Mouse (Mus musculus) brain, embryonic 14.5 days (tissue): ENCODE measurements around the gene Lrwd1. TPM values are rescaled to one million over a fixed set of nuclear protein-coding genes. Genes with fewer than 3 reads are reported as not detected.
"Not testable (repeated sequence)": the region's sequence is repeated elsewhere in the genome, so short reads cannot be mapped to it uniquely, and the experiment has no call there.

Experiments
- DNase-seq: peaks from one replicate; pipeline ENCODE4 v3.0.0-alpha.2; 2011; ENCODE audit warnings: low read depth
- CTCF ChIP-seq: fragments of 200-500 bp; IDR thresholded peaks from 2 replicates; pipeline ENCODE4 v1.5.1; 2012; ENCODE audit warnings: inconsistent platforms, mild to moderate bottlenecking, moderate library complexity, borderline replicate concordance; ENCODE audit not compliant: insufficient read depth, insufficient read length; ENCODE audit errors: extremely low read depth
- POLR2A ChIP-seq: fragments of 200-500 bp; IDR thresholded peaks from 2 replicates; pipeline ENCODE4 v1.6.1; 2012; ENCODE audit warnings: mild to moderate bottlenecking, inconsistent platforms, borderline replicate concordance; ENCODE audit not compliant: poor library complexity, insufficient read depth, insufficient read length, severe bottlenecking; ENCODE audit errors: extremely low read depth
- polyA plus RNA-seq: library from polyadenylated mRNA; depleted of rRNA; stranded (reverse); fragments of >200 nt; gene quantifications from 2 replicates; pipeline ENCODE4 v1.2.3, GENCODE M21; 2012

Gene Lrwd1
- polyA plus RNA-seq, 1 experiment, result 45.7 TPM

DNA sequence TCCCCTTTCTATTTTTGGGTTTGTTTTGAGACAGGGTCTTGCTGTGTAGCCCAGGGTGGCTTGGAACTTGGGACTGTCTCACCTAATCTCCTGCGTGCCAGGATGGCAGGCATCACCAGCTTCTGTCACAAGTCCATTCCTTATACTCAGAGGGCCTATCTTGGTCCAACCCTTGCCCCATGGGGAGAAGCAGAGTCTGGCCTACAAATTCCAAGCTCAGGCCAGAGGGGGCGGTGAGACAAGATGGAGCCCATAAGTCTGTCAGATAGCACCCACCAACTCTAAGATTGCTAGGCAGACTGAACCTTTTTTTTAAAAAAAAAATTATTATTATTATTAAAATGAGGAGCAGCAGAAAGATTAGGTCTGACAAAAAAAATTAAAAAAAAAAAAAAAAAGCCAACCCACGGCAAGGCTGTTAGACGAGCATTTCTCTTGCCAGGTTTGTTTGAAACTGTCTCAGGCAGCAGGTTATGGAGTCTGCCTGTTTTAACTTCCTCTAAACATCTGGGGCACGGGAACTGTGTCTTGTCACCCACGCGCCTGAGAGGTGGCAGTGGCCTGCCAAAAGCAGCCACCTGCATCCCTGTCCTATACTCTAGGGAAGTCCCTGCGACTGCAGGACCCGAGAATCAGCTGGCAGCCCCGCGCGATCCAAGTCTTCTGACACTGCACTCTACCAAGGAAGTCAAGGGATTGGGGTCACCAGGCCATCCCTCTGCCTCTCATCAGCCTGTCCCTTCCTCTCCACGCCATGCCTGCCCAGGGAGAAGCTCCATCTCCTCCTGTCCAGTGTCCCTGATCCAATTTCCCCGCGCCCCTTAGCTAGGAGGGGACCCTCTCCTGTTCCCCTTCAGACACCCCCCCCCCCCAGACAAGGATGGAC, 34.0 kb upstream of the Lrwd1 start:
- TF ChIP-seq POLR2A (no peak), CTCF (no peak)
- DNase-seq, result peak; percentile 51

DNA sequence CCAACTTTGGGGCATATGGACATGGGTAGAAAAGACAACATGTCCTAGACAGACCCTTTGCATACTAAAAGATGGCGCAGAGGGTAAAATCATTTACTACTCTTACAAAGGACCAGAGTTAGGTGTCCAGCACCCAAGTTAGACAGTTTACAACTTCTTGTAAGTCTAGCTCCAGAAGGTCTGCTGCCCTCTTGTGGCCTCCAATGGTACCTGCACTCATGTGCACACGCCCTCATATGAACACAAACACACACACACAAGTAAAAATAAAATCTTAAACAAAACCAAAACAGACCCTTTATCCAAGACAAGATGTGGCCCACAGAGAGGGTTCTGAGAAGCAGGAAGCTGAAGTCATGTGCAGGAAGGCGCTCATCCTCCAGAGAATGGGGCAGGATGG, 32.2 kb upstream of the Lrwd1 start:
- DNase-seq, result no peak
- TF ChIP-seq CTCF (peak; percentile 35; the same call in 1 of the 2 replicates), POLR2A (no peak)

DNA sequence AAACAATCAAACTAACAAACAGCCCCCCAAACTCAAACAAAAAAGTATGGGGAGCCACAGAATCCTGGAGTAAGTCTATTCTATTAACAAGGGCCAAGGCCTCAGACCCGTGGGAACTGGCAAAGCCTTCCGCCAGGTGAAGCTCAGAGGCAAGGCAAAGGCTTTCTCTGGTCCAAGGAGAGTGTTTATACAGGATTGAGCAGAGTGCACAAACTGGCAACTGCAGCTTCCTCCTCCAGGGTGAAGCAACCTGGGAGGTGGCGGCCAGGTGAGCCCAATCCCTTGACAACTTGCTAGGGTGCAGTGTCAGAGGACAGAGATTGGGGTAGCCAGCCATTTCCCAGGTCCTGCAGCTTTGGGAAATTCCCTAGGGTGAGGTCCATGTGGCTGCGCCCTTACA, 31.4 kb upstream of the Lrwd1 start:
- no peak for DNase-seq
- TF ChIP-seq POLR2A (no peak), CTCF (no peak)

DNA sequence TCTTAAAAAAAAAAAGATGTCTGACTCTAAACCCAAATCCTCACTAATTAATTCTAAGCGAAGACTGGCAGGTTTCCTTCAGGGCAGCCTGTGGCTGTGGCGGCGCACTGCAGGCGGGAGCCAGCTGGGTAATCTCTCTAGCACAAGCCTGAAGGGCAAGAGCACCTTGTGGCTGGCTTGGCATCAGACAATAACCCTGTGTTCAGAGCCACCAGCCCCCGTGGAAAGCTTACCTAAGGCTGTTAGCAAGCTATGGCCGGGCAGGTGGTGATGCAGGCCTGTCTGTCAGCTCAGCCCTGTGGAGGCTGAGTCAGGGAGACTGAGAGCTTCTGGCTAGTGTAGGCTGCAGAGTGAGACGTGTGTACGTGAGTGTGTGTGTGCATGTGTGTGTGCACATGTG, 29.4 kb upstream of the Lrwd1 start:
- peak; percentile 44 for DNase-seq
- TF ChIP-seq POLR2A (no peak), CTCF (no peak)

DNA sequence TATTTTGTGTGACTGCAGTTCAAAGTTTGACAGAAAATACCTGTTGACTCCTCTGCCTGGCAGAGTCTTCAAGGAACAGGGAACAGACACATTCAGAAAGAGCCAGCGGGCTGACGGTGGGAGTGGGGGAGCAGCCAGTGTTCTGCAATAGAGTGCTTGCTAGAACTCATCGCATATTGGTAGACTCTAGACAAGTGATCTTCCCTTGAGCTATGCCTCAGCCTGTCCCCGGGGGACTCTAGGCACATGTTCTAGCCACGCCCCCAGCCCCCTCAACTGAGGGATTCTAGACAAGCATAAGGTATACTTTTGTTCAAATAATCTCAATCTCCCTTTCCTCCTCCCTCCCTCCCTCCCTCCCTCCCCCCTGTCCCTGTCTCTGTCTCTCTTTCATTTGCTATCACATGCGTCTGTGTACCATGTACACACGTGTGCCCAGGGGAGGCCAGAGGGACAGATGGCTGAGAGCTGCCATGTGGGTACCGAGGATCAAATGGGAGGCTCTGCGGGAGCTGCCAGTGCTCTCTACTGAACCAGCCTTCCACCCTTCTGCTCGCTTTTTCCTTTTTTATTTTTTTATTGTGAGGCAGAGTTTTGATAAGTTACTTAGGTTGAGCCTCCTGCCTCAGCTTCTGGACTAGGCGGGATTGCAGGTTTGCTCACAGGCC, 28.1 kb upstream of the Lrwd1 start:
- peak; percentile 59 for DNase-seq
- no peak for TF ChIP-seq CTCF
- no peak for TF ChIP-seq POLR2A

DNA sequence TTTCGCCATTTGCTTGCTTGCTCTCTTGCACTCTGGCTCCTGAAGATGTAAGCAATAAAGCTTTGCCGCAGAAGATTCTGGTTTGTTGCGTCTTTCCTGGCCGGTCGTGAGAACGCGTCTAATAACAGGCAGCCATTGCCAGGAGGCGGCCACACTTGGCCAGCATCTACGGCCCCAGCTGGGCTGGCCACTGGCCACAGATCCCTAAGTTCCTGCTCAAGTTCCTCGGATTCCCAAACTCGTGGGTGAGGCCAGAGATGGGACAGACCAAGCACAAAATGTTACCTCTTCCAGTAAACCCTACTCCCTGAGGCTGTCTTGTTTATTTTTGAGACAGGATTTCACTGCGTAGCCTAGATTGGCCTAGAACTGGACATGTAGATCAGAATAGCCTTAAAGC, 24.2 kb upstream of the Lrwd1 start:
- not testable (repeated sequence) for DNase-seq

DNA sequence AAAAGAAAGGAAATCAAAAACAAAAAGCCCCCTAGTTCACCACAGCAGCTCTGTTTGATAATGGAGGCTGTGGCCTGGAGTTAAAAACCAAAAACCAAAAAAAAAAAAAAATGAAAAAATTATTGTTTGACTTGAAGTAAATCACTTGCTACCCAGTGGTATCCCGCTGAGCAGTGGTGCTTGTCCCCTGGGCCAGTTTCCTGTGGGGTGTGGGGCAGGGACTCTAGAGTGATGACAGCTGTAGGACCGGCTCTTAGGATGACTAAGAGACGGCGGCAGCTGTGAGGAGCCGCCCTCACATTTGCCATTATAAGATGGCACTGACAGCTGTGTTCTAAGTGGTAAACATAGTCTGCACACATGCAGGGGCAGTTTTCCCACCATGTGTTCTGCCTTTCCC, 19.5 kb upstream of the Lrwd1 start:
- no peak for DNase-seq
- TF ChIP-seq POLR2A, result no peak
- no peak for TF ChIP-seq CTCF

DNA sequence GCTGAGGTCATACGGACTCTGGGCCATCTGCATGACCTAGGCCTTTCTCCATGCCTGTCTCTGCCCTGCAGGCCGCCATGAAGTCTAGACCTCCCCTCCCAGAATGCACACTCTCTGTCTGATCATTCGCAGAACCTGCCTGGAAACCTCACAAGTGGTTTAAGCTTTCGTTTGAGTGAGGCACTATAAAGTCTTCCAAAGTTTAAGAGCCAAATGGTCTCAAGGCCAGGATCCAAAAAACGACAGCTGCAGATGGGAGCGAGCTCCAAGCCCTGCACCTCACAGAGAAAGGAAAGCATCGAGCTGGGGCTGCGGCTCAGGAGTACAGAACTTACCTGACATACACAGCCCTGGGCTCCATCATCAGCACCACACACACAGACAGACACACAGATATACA, 16.5 kb upstream of the Lrwd1 start:
- no peak for TF ChIP-seq POLR2A
- TF ChIP-seq CTCF, result no peak
- DNase-seq, result no peak

DNA sequence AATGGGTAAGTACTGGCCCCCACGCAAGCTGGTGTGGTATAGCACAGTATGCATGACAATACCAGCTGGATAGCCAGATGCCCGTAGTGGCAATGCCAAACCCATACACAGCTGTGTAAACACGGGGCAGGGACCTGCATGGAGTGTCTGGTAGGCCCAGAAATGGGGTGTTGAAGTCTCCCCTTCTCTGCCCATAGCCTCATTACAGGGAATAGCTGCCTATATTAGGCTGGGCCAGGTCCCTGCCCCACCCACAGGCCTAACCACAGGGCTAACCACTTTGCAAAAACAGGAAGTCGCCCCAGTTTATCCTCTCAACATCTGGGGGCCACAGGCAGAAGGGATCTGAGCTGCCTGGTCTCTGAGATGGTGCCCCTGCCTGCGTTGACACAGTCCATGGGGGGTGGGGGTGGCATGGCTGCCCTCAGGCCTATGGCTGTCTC, 13.3 kb upstream of the Lrwd1 start:
- not testable (repeated sequence) for DNase-seq

DNA sequence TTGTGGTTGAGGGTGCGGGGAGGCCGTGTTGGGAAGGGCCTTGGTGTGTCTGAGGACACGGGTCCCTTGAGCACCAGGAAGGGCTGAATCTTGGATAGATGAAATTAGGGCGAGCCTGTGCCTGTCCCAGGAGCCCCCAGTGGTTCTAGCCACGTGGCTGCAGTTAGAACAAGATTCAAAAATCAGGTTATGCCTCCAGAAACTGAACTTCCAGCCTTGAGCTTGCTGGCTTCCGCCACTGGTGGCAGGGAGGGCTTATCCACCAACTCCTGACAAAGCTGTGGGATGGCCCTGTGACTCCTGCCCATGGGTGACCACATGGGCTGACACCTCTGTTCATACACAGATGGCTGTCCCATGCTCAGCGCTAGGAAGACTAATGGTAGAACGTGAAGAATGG, 11.8 kb upstream of the Lrwd1 start:
- TF ChIP-seq CTCF (no peak), POLR2A (no peak)
- no peak for DNase-seq

DNA sequence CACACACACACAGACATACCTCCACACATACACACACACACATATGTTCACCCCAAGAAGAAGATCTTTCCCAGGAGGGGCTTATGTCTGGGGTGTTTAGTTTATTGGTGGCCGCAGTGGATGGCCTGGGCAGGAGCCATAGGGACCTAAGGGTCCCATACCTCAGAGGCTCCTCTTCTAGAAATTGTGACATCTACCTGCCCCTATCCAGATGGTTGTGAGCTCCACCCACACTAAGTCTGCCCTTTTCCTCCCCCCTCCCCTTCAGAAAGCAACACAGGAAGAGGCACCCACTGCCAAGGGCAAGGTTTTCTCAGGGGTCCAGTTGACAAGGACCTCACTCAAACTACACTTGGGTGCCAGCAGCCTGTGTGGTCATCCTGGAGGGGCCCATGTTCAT, 11.1 kb upstream of the Lrwd1 start:
- no peak for DNase-seq
- TF ChIP-seq CTCF (no peak), POLR2A (no peak)
